In the genomic region with DNA sequence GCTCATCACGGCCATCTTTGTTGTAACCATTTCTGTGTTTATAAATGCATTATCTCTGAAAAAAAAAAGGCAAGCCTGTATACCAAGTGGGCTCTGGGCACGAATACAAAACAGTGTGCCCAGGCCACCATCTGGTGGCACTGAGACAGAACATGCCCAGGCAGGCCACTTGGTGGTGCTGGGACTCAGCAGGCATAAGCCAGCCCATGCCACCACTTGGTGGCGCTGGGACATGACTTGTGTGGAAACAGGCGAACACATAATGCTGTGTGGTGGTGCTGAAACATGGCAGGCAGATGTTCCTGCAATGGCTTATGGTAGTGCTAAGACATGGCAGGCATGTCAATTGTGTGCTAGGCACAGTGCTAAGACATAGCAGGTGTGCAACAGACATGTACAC, we compare ENCODE assay signal across 9 mouse cellular contexts. TPM values are rescaled to one million over a fixed set of nuclear protein-coding genes. Genes with fewer than 3 reads are reported as not detected.
DNase-seq lines count a peak whose midpoint lies in the region; ATAC-seq and TF ChIP-seq lines count a peak whose summit lies in the region.
"Had no signal": no experiment of that assay in that cellular context is flagged by ENCODE, and none has a peak within 500 bp of the region (broad histone marks: within the 10 kb centered on the region; RNA-seq: fewer than 3 reads in every experiment).

No protein-coding gene starts in this region.

- WGBS in limb, embryonic 11.5 days: 79% methylated on average over 4 of the region's 4 CpGs
- WGBS in limb, embryonic 10.5 days: 84% methylated on average over 4 of the region's 4 CpGs
- WGBS in hindbrain, postnatal 0 days: 70% methylated on average over 4 of the region's 4 CpGs
- WGBS in midbrain, embryonic 15.5 days: 77% methylated on average over 4 of the region's 4 CpGs

- H3K36me3 ChIP-seq in limb, embryonic 11.5 days (ENCODE audit: control insufficient read depth, insufficient read depth, low read length): no peaks in the 10 kb centered on the region
- H3K36me3 ChIP-seq in limb, embryonic 10.5 days: no peaks in the 10 kb centered on the region
- H3K36me3 ChIP-seq in hindbrain, postnatal 0 days (ENCODE audit: insufficient read depth, low read length): no peaks in the 10 kb centered on the region
- H3K36me3 ChIP-seq in midbrain, embryonic 15.5 days (replicated peaks): no peaks in the 10 kb centered on the region
- H3K36me3 ChIP-seq: embryonic facial prominence, embryonic 13.5 days had no signal

- no peaks in the 10 kb centered on the region for H3K9me3 ChIP-seq in limb, embryonic 11.5 days (ENCODE audit: control insufficient read depth, low read length)
- H3K9me3 ChIP-seq in limb, embryonic 10.5 days (replicated peaks): no peaks in the 10 kb centered on the region
- H3K9me3 ChIP-seq in hindbrain, postnatal 0 days (ENCODE audit: low read length): no peaks in the 10 kb centered on the region
- H3K9me3 ChIP-seq in midbrain, embryonic 15.5 days: no peaks in the 10 kb centered on the region
- H3K9me3 ChIP-seq: embryonic facial prominence, embryonic 13.5 days had no signal

- H3K4me3 ChIP-seq in limb, embryonic 11.5 days (ENCODE audit: low read depth, low read length): no peak overlapping the region
- no peak overlapping the region for H3K4me3 ChIP-seq in limb, embryonic 10.5 days
- H3K4me3 ChIP-seq in hindbrain, postnatal 0 days (ENCODE audit: low read length): no peak overlapping the region
- no peak overlapping the region for H3K4me3 ChIP-seq in midbrain, embryonic 15.5 days
- H3K4me3 ChIP-seq: embryonic facial prominence, embryonic 13.5 days had no signal

- H3K4me2 ChIP-seq in limb, embryonic 11.5 days (ENCODE audit: low read depth, severe bottlenecking): no peak overlapping the region
- no peak overlapping the region for H3K4me2 ChIP-seq in hindbrain, postnatal 0 days (ENCODE audit: low read depth, low read length)
- H3K4me2 ChIP-seq in midbrain, embryonic 15.5 days: no peak overlapping the region
- H3K4me2 ChIP-seq: embryonic facial prominence, embryonic 13.5 days had no signal

- no peaks in the 10 kb centered on the region for H3K4me1 ChIP-seq in limb, embryonic 11.5 days (ENCODE audit: control insufficient read depth, insufficient read depth, low read length)
- no peaks in the 10 kb centered on the region for H3K4me1 ChIP-seq in limb, embryonic 10.5 days
- H3K4me1 ChIP-seq in hindbrain, postnatal 0 days (ENCODE audit: insufficient read depth, low read length): no peaks in the 10 kb centered on the region
- no peaks in the 10 kb centered on the region for H3K4me1 ChIP-seq in midbrain, embryonic 15.5 days
- H3K4me1 ChIP-seq: embryonic facial prominence, embryonic 13.5 days had no signal

- no peak overlapping the region for H3K9ac ChIP-seq in limb, embryonic 11.5 days (ENCODE audit: low read length)
- H3K9ac ChIP-seq in hindbrain, postnatal 0 days (replicated peaks; ENCODE audit: low read length): no peak overlapping the region
- H3K9ac ChIP-seq in midbrain, embryonic 15.5 days: no peak overlapping the region
- H3K9ac ChIP-seq: embryonic facial prominence, embryonic 13.5 days had no signal

- 0 out of 2 replicates have a peak, but pooled peaks have one; percentile 27 for ATAC-seq in limb, embryonic 11.5 days (ENCODE audit: insufficient number of reproducible peaks, low FRiP score, low TSS enrichment, low read depth)
- peak; percentile 58 for ATAC-seq in hindbrain, postnatal 0 days
- peak; percentile 32 for ATAC-seq in midbrain, embryonic 15.5 days (replicated peaks)

- no peak overlapping the region for H3K27ac ChIP-seq in limb, embryonic 11.5 days (replicated peaks; ENCODE audit: low read depth, low read length)
- no peak overlapping the region for H3K27ac ChIP-seq in limb, embryonic 10.5 days
- no peak overlapping the region for H3K27ac ChIP-seq in hindbrain, postnatal 0 days
- H3K27ac ChIP-seq in midbrain, embryonic 15.5 days: no peak overlapping the region
- H3K27ac ChIP-seq: embryonic facial prominence, embryonic 13.5 days had no signal

- TF ChIP-seq CTCF in hindbrain, postnatal 0 days (IDR thresholded peaks at IDR 0.05; ENCODE audit: low read depth): peak; percentile 56

- H3K27me3 ChIP-seq in limb, embryonic 11.5 days (ENCODE audit: control insufficient read depth, insufficient read depth, low read length): no peaks in the 10 kb centered on the region
- no peaks in the 10 kb centered on the region for H3K27me3 ChIP-seq in limb, embryonic 10.5 days (ENCODE audit: low read depth, poor library complexity, severe bottlenecking)
- no peaks in the 10 kb centered on the region for H3K27me3 ChIP-seq in hindbrain, postnatal 0 days (ENCODE audit: insufficient read depth, low read length)
- no peaks in the 10 kb centered on the region for H3K27me3 ChIP-seq in midbrain, embryonic 15.5 days (replicated peaks)
- H3K27me3 ChIP-seq: embryonic facial prominence, embryonic 13.5 days had no signal

- DNase-seq in limb, embryonic 11.5 days (ENCODE audit: low spot score): no peak
- DNase-seq in limb, embryonic 10.5 days (ENCODE audit: low spot score): no peak
- peak; percentile 36 for DNase-seq in T-cell, adult 2 months (ENCODE audit: low spot score)
- peak; percentile 42 for DNase-seq in hindbrain, postnatal 0 days (ENCODE audit: low spot score)
- no peak for DNase-seq in ovary, postnatal 14 days (ENCODE audit: low spot score)
- no peak for DNase-seq in layer of hippocampus, postnatal 14 days (ENCODE audit: low spot score in 2 of 2)
- no peak for DNase-seq in right cerebral cortex, adult 18-20 months

RNA-seq across cellular contexts. Expression of gene Kdm4c, which starts 11.3 kb away (rescaled TPM):
- polyA plus RNA-seq in limb, embryonic 11.5 days (2014; fragmentation: Nextera tagmentation; extraction: Ambion mirVana): 8.9 and 9.8 TPM in 2 replicates
- polyA plus RNA-seq in limb, embryonic 10.5 days (2016; fragmentation: Nextera tagmentation; extraction: Ambion mirVana): 6.1 and 8.8 TPM in 2 replicates
- 13.8 and 14.8 TPM in 2 replicates for total RNA-seq in hindbrain, postnatal 0 days (2014; rRNA removed)
- polyA plus RNA-seq in hindbrain, postnatal 0 days (2015; fragmentation: Nextera tagmentation; extraction: Ambion mirVana): 8.2 and 9.5 TPM in 2 replicates
- polyA plus RNA-seq in midbrain, embryonic 15.5 days (2015; fragmentation: Nextera tagmentation; extraction: Ambion mirVana): 16.9 and 17.6 TPM in 2 replicates
- 10 to 100 TPM; 24.4 to 26.3 TPM for total RNA-seq in layer of hippocampus, postnatal 14 days (2021)

Comparison
In these comparisons a context has a peak if more than half of its experiments do, and no peak if none do; other contexts are left out.
1. DNase-seq: peak in T-cell, adult 2 months (single experiment) and hindbrain, postnatal 0 days (single experiment); none in limb, embryonic 11.5 days (single experiment), limb, embryonic 10.5 days (single experiment), ovary, postnatal 14 days (single experiment), layer of hippocampus, postnatal 14 days (0 of 2) and right cerebral cortex, adult 18-20 months (single experiment).
2. Peak in every context shown above with its lines, with median percentiles within 50 percentile points of each other: ATAC-seq.